Mouse (Mus musculus): ENCODE measurements around the gene Slc25a44. TPM values are rescaled to one million over a fixed set of nuclear protein-coding genes. Genes with fewer than 3 reads are reported as not detected.
"Not testable (repeated sequence)": the region's sequence is repeated elsewhere in the genome, so short reads cannot be mapped to it uniquely, and the experiment has no call there.

Slc25a44 gene
- polyA plus RNA-seq, 1 experiment from 2014 or later: 31.1 TPM

GRCm38 (mm10) chr3:88407529-88407928, 17.4 kb downstream of the Slc25a44 start:
- H3K27ac ChIP-seq (replicated peaks): no peak overlapping the region
- no peak overlapping the region for H3K4me3 ChIP-seq
- H3K36me3 ChIP-seq: peaks cover 19% of the 10 kb centered on the region
- no peaks in the 10 kb centered on the region for H3K27me3 ChIP-seq
- no peak overlapping the region for H3K9ac ChIP-seq
- H3K4me1 ChIP-seq (replicated peaks): peaks cover 27% of the 10 kb centered on the region
- 61% methylated on average over 7 of the region's 7 CpGs for WGBS
- H3K4me2 ChIP-seq: no peak overlapping the region
- H3K9me3 ChIP-seq: no peaks in the 10 kb centered on the region
- no peak for ATAC-seq (ENCODE audit: low read depth)

- ATAC-seq (ENCODE audit: low read depth): 0 out of 2 replicates have a peak, but pooled peaks have one; percentile 16
- H3K27me3 ChIP-seq: no peaks in the 10 kb centered on the region
- no peaks in the 10 kb centered on the region for H3K9me3 ChIP-seq
- WGBS: 0% methylated on average over 2 of the region's 2 CpGs
- peaks cover 27% of the 10 kb centered on the region for H3K4me1 ChIP-seq (replicated peaks)
- no peak overlapping the region for H3K27ac ChIP-seq (replicated peaks)
- no peak overlapping the region for H3K4me2 ChIP-seq
- no peak overlapping the region for H3K4me3 ChIP-seq
- H3K36me3 ChIP-seq: peaks cover 15% of the 10 kb centered on the region
- no peak overlapping the region for H3K9ac ChIP-seq
Measured at GRCm38 (mm10) chr3:88407090-88407489, 17.8 kb downstream of the Slc25a44 start.

- H3K9me3 ChIP-seq: no peaks in the 10 kb centered on the region
- WGBS: 92% methylated on average over 10 of the region's 10 CpGs
- peaks cover 7% of the 10 kb centered on the region for H3K36me3 ChIP-seq
- no peak for ATAC-seq (ENCODE audit: low read depth)
- H3K4me2 ChIP-seq: no peak overlapping the region
- H3K9ac ChIP-seq: no peak overlapping the region
- H3K27ac ChIP-seq (replicated peaks): no peak overlapping the region
- H3K4me3 ChIP-seq: no peak overlapping the region
- H3K27me3 ChIP-seq: no peaks in the 10 kb centered on the region
- H3K4me1 ChIP-seq (replicated peaks): peaks cover 8% of the 10 kb centered on the region
Measured at GRCm38 (mm10) chr3:88403522-88404230, 21.3 kb downstream of the Slc25a44 start.

DNA sequence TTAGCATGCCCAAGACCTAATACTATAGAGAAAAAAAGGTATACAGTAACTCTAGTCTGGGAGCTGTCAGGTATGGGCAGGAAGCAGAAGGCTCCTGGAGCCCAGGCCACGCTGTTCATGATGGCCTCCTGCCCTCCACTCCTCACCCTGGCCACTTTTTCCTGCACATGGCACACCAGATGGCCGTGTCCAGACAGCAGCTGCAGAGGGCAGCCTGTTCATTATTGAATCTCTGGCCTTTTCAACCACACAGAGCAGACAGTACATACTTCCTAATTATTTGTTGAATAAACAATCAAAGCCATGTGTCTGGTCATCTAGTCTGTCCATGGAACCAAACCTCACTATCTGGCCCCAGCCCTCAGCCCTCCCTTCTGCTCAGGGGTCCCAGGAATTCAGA, 26.3 kb downstream of the Slc25a44 start:
- Histone ChIP-seq H3K4me2 (no peak overlapping the region), H3K4me3 (no peak overlapping the region), H3K9ac (no peak overlapping the region), H3K27me3 (no peaks in the 10 kb centered on the region), H3K27ac (replicated peaks) (no peak overlapping the region), H3K36me3 (peaks cover 4% of the 10 kb centered on the region; the same call in 1 of the 2 replicates), H3K9me3 (no peaks in the 10 kb centered on the region), H3K4me1 (replicated peaks) (no peaks in the 10 kb centered on the region)
- WGBS: 73% methylated on average over 2 of the region's 2 CpGs
- no peak for ATAC-seq (ENCODE audit: low read depth)

- no peak overlapping the region for H3K27ac ChIP-seq (replicated peaks)
- 90% methylated on average over 8 of the region's 8 CpGs for WGBS
- H3K9ac ChIP-seq: no peak overlapping the region
- no peaks in the 10 kb centered on the region for H3K27me3 ChIP-seq
- no peak overlapping the region for H3K4me2 ChIP-seq
- no peaks in the 10 kb centered on the region for H3K9me3 ChIP-seq
- H3K4me3 ChIP-seq: no peak overlapping the region
- no peaks in the 10 kb centered on the region for H3K4me1 ChIP-seq (replicated peaks)
- H3K36me3 ChIP-seq: peaks cover 4% of the 10 kb centered on the region; the same call in 1 of the 2 replicates
- ATAC-seq (ENCODE audit: low read depth): no peak
Measured at GRCm38 (mm10) chr3:88395742-88396141, 29.2 kb downstream of the Slc25a44 start.

GRCm38 (mm10) chr3:88395288-88395687, 29.7 kb downstream of the Slc25a44 start:
- 93% methylated on average over 6 of the region's 6 CpGs for WGBS
- no peak overlapping the region for H3K27ac ChIP-seq (replicated peaks)

DNA sequence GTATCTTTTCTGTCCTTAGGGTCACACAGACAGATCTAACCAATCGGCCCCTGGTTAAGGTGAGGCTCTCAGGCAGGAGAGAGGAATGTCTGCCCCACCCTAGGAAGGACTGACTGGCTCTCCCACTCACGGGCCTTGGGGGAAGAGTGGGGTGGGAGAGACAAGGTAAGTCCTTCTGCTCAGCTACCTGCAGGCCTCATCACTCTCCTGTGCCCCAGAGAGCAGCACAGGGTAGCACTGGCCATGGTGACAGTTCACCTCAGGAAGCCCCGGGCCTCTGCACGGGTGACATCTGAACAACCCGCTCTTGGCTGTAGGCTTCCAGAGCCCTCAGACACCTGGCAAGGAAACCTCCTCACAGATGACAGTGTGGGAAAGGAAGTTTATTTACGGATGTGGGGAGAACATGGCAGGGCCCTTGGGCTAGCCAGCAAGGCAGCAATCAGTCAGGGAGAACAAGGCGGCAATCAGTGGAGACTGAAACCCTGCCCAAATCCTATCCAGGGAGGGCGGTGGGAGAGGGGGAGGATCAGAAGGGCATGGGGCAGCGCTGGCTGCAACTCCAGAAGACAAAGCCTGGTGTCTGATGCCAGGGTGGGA, 31.1 kb downstream of the Slc25a44 start:
- no peaks in the 10 kb centered on the region for H3K27me3 ChIP-seq
- no peak overlapping the region for H3K4me3 ChIP-seq
- H3K36me3 ChIP-seq: peaks cover 9% of the 10 kb centered on the region; the same call in 1 of the 2 replicates
- 0 out of 2 replicates have a peak overlapping the region, but pooled peaks have one; percentile 49 for H3K9ac ChIP-seq
- H3K27ac ChIP-seq (replicated peaks): no peak overlapping the region
- ATAC-seq (ENCODE audit: low read depth): no peak
- H3K4me2 ChIP-seq: no peak overlapping the region
- 88% methylated on average over 9 of the region's 9 CpGs for WGBS
- H3K4me1 ChIP-seq (replicated peaks): no peaks in the 10 kb centered on the region
- H3K9me3 ChIP-seq: no peaks in the 10 kb centered on the region

More at GRCm38 (mm10) chr3:88395288-88395687, 29.7 kb downstream of the Slc25a44 start:
- H3K9me3 ChIP-seq: no peaks in the 10 kb centered on the region
- H3K9ac ChIP-seq: no peak overlapping the region
- H3K4me3 ChIP-seq: no peak overlapping the region
- no peak overlapping the region for H3K4me2 ChIP-seq
- no peaks in the 10 kb centered on the region for H3K4me1 ChIP-seq (replicated peaks)
- H3K36me3 ChIP-seq: peaks cover 6% of the 10 kb centered on the region; the same call in 1 of the 2 replicates
- no peaks in the 10 kb centered on the region for H3K27me3 ChIP-seq
- no peak for ATAC-seq (ENCODE audit: low read depth)

GRCm38 (mm10) chr3:88384364-88384763, 40.6 kb downstream of the Slc25a44 start, which contains the start of gene Bglap:
Gene Bglap (minus strand): TSS chr3:88384464.
- no peak within 1 kb of the TSS for H3K9ac ChIP-seq

DNA sequence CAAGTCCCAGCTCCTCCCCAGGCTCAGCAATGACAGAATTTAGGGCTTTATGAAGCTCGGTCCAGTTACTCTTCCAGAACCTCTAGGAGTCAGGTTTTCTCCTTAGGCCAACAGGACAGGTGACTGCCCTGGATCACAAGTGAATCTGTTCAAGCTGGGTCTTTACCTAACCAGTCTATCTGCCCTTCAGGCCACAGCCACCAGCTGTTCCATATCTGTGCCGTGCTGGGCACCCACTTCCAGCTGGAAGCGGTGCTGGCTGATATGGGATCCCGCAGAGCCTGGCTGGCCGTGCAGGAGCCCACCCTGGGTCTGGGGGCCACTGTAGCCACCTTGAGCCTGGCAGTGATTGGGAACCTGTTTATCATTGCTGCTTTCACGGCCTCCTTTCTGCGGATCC, 42.6 kb downstream of the Slc25a44 start:
- H3K4me1 ChIP-seq (replicated peaks); H3K9ac ChIP-seq; H3K27ac ChIP-seq (replicated peaks); H3K9me3 ChIP-seq; H3K36me3 ChIP-seq; H3K4me3 ChIP-seq; H3K27me3 ChIP-seq: not testable (repeated sequence)
- peak; percentile 30; the same call in 1 of the 2 replicates for ATAC-seq (ENCODE audit: low read depth)
- peak overlapping the region; percentile 50 for H3K4me2 ChIP-seq
- 36% methylated on average over 3 of the region's 7 CpGs for WGBS

More at GRCm38 (mm10) chr3:88384364-88384763, 40.6 kb downstream of the Slc25a44 start, which contains the start of gene Bglap:
- no peak within 1 kb of the TSS for H3K4me3 ChIP-seq
- no peak for ATAC-seq (ENCODE audit: low read depth)
- no peak within 1 kb of the TSS for H3K4me2 ChIP-seq
- no peak within 1 kb of the TSS for H3K27ac ChIP-seq (replicated peaks)
- no peaks in the 10 kb centered on the region for H3K27me3 ChIP-seq
- H3K4me1 ChIP-seq (replicated peaks): peaks cover 8% of the 10 kb centered on the region
- WGBS: 78% methylated on average over 5 of the region's 5 CpGs
- H3K36me3 ChIP-seq: no peaks in the 10 kb centered on the region
- H3K9me3 ChIP-seq: no peaks in the 10 kb centered on the region

- ATAC-seq (ENCODE audit: low read depth): peak; percentile 93
- Histone ChIP-seq H3K4me3 (peak overlapping the region; percentile 27), H3K9ac (peak overlapping the region; percentile 57; the same call in 1 of the 2 replicates), H3K4me2 (peak overlapping the region; percentile 50), H3K27ac (replicated peaks) (peak overlapping the region; percentile 88)
- not testable (repeated sequence) for H3K36me3 ChIP-seq; H3K9me3 ChIP-seq; H3K4me1 ChIP-seq (replicated peaks); H3K27me3 ChIP-seq
- WGBS: 6% methylated on average over 20 of the region's 22 CpGs
Measured at GRCm38 (mm10) chr3:88381389-88382315, 43.3 kb downstream of the Slc25a44 start.

GRCm38 (mm10) chr3:88378599-88378998, 46.3 kb downstream of the Slc25a44 start, which contains the start of gene Bglap2:
Gene Bglap2 (minus strand): TSS chr3:88378699.
- not testable (repeated sequence) for H3K9ac ChIP-seq; H3K9me3 ChIP-seq; H3K4me3 ChIP-seq; H3K36me3 ChIP-seq; ATAC-seq (ENCODE audit: low read depth); H3K4me2 ChIP-seq; H3K27me3 ChIP-seq; H3K27ac ChIP-seq (replicated peaks)
- H3K4me1 ChIP-seq (replicated peaks): peaks cover 17% of the 10 kb centered on the region
- 75% methylated on average over 5 of the region's 5 CpGs for WGBS
